Mouse (Mus musculus) stomach, embryonic 15.5 days (tissue): Measurements from ENCODE around the gene Phactr2. TPM values are rescaled to one million over a fixed set of nuclear protein-coding genes. Genes with fewer than 3 reads are reported as not detected.
"Not testable (repeated sequence)": the region's sequence is repeated elsewhere in the genome, so short reads cannot be mapped to it uniquely, and the experiment has no call there.

Experiments used
- ATAC-seq: fragments of 200-750 bp; cut with Nextera tagmentation; 2 replicates; pipeline ENCODE4 v1.8.0; 2017; ENCODE audit warnings: low read depth, moderate number of reproducible peaks, moderate TSS enrichment; ENCODE audit not compliant: insufficient read depth, low FRiP score
- H3K27ac ChIP-seq: fragments of 300-500 bp; sonication (generic); 2 replicates; pipeline ENCODE4 v1.5.1; 2015; ENCODE audit warnings: mild to moderate bottlenecking, inconsistent platforms
- H3K27me3 ChIP-seq: fragments of 300-500 bp; sonication (generic); replicated peaks from 2 replicates; pipeline ENCODE4 v1.6.1; 2015; ENCODE audit warnings: inconsistent platforms
- H3K36me3 ChIP-seq: fragments of 300-500 bp; sonication (generic); 2 replicates; pipeline ENCODE4 v1.6.1; 2015; ENCODE audit warnings: inconsistent platforms
- H3K4me1 ChIP-seq: fragments of 300-500 bp; sonication (generic); 2 replicates; pipeline ENCODE4 v1.6.1; 2015; ENCODE audit warnings: inconsistent platforms
- H3K4me2 ChIP-seq: fragments of 300-500 bp; sonication (generic); 2 replicates; pipeline ENCODE4 v1.6.1; 2015; ENCODE audit warnings: mild to moderate bottlenecking, inconsistent platforms
- H3K4me3 ChIP-seq: fragments of 300-500 bp; sonication (generic); replicated peaks from 2 replicates; pipeline ENCODE4 v1.5.1; 2015; ENCODE audit warnings: inconsistent platforms
- H3K9ac ChIP-seq: fragments of 300-500 bp; sonication (generic); 2 replicates; pipeline ENCODE4 v1.6.1; 2015; ENCODE audit warnings: inconsistent platforms
- H3K9me3 ChIP-seq: fragments of 300-500 bp; sonication (generic); 2 replicates; pipeline ENCODE4 v1.6.1; 2016; ENCODE audit warnings: inconsistent platforms
- WGBS: fragments of 180-500 bp; shearing (Covaris S2); methylation state at CpG from one replicate; pipeline ENCODE4 v1.1.7; 2015; 5-methylcytosine and 5-hydroxymethylcytosine counted together
- polyA plus RNA-seq: library from polyadenylated mRNA; unstranded; fragments of >200 nt; fragmentation: Nextera tagmentation; extraction: Ambion mirVana; gene quantifications from 2 replicates; pipeline ENCODE4 v1.2.1, GENCODE M21; 2015

Phactr2 gene
- 29.4 and 31.1 TPM in 2 replicates for polyA plus RNA-seq

GRCm38 (mm10) chr10:13473833-13474567 is at the start of gene Phactr2:
Phactr2 (minus strand) TSS chr10:13474412.
- H3K9me3 ChIP-seq, result no peaks in the 10 kb centered on the region
- H3K27ac ChIP-seq, result 0 out of 2 replicates have a peak within 1 kb of the TSS, but pooled peaks have one; percentile 21
- peak within 1 kb of the TSS; percentile 98 for H3K4me2 ChIP-seq
- peak; percentile 84 for ATAC-seq
- H3K27me3 ChIP-seq, result 0 out of 2 replicates have a peak, but pooled peaks cover 5% of the 10 kb centered on the region
- H3K4me1 ChIP-seq, result peaks cover 9% of the 10 kb centered on the region
- under 1% methylated on average over 69 of the region's 71 CpGs for whole genome bisulfite sequencing
- H3K36me3 ChIP-seq, result no peaks in the 10 kb centered on the region
- peak within 1 kb of the TSS; percentile 67 for H3K4me3 ChIP-seq
- peak within 1 kb of the TSS; percentile 66 for H3K9ac ChIP-seq

- Histone ChIP-seq H3K9me3 (no peaks in the 10 kb centered on the region), H3K27me3 (no peaks in the 10 kb centered on the region), H3K9ac (no peak overlapping the region), H3K4me1 (no peaks in the 10 kb centered on the region), H3K36me3 (0 out of 2 replicates have a peak, but pooled peaks cover 2% of the 10 kb centered on the region), H3K4me3 (no peak overlapping the region), H3K27ac (no peak overlapping the region), H3K4me2 (no peak overlapping the region)
- ATAC-seq, result no peak
- 62% methylated on average over 4 of the region's 4 CpGs for WGBS
Observed at GRCm38 (mm10) chr10:13521857-13522256, 47.6 kb upstream of the Phactr2 start.

GRCm38 (mm10) chr10:13502371-13502770 is 28.2 kb upstream of the Phactr2 start:
- Histone ChIP-seq H3K9me3 (no peaks in the 10 kb centered on the region), H3K4me3 (no peak overlapping the region), H3K27ac (no peak overlapping the region), H3K4me1 (no peaks in the 10 kb centered on the region; the same call in 1 of the 2 replicates), H3K27me3 (no peaks in the 10 kb centered on the region), H3K36me3 (0 out of 2 replicates have a peak, but pooled peaks cover 11% of the 10 kb centered on the region), H3K9ac (no peak overlapping the region), H3K4me2 (peak overlapping the region; percentile 80; the same call in 1 of the 2 replicates)
- ATAC-seq, result peak; percentile 59; the same call in 1 of the 2 replicates
- 81% methylated on average over 8 of the region's 8 CpGs for WGBS

- 0 out of 2 replicates have a peak, but pooled peaks cover 11% of the 10 kb centered on the region for H3K36me3 ChIP-seq
- H3K27me3 ChIP-seq, ATAC-seq, H3K27ac ChIP-seq, H3K9me3 ChIP-seq, H3K4me1 ChIP-seq: not testable (repeated sequence)
- H3K9ac ChIP-seq, result peak overlapping the region; percentile 42; the same call in 1 of the 2 replicates
- 48% methylated on average over 4 of the region's 4 CpGs for WGBS
- H3K4me3 ChIP-seq, result peak overlapping the region; percentile 61
- peak overlapping the region; percentile 80 for H3K4me2 ChIP-seq
Observed at GRCm38 (mm10) chr10:13501533-13501932, 27.3 kb upstream of the Phactr2 start.

- H3K9ac ChIP-seq, result peak overlapping the region; percentile 42
- H3K27ac ChIP-seq, result peak overlapping the region; percentile 51
- H3K4me3 ChIP-seq, result peak overlapping the region; percentile 61
- peak; percentile 94 for ATAC-seq
- WGBS, result 1% methylated on average over 30 of the region's 30 CpGs
- H3K4me2 ChIP-seq, result peak overlapping the region; percentile 80
- no peaks in the 10 kb centered on the region; the same call in 1 of the 2 replicates for H3K4me1 ChIP-seq
- 0 out of 2 replicates have a peak, but pooled peaks cover 11% of the 10 kb centered on the region for H3K36me3 ChIP-seq
- no peaks in the 10 kb centered on the region for H3K9me3 ChIP-seq
- H3K27me3 ChIP-seq, result no peaks in the 10 kb centered on the region
Observed at GRCm38 (mm10) chr10:13500938-13501496, 26.8 kb upstream of the Phactr2 start.

- Histone ChIP-seq H3K36me3 (0 out of 2 replicates have a peak, but pooled peaks cover 10% of the 10 kb centered on the region), H3K27ac (peak overlapping the region; percentile 51), H3K27me3 (no peaks in the 10 kb centered on the region), H3K9ac (peak overlapping the region; percentile 42; the same call in 1 of the 2 replicates), H3K4me2 (peak overlapping the region; percentile 80), H3K4me3 (peak overlapping the region; percentile 61), H3K9me3 (no peaks in the 10 kb centered on the region), H3K4me1 (no peaks in the 10 kb centered on the region; the same call in 1 of the 2 replicates)
- 41% methylated on average over 9 of the region's 9 CpGs for WGBS
- no peak for ATAC-seq
Observed at GRCm38 (mm10) chr10:13500473-13500872, 26.3 kb upstream of the Phactr2 start.

GRCm38 (mm10) chr10:13499331-13499730 is 25.1 kb upstream of the Phactr2 start, which contains the start of gene Fuca2:
Fuca2 (plus strand) TSS chr10:13499540.
- no peaks in the 10 kb centered on the region for H3K27me3 ChIP-seq
- 81% methylated on average over 2 of the region's 2 CpGs for WGBS
- 0 out of 2 replicates have a peak, but pooled peaks cover 3% of the 10 kb centered on the region for H3K36me3 ChIP-seq
- no peaks in the 10 kb centered on the region for H3K9me3 ChIP-seq
- no peaks in the 10 kb centered on the region; the same call in 1 of the 2 replicates for H3K4me1 ChIP-seq
- no peak for ATAC-seq
- no peak within 1 kb of the TSS; the same call in 1 of the 2 replicates for H3K4me3 ChIP-seq
- no peak within 1 kb of the TSS for H3K9ac ChIP-seq
- no peak within 1 kb of the TSS for H3K4me2 ChIP-seq
- no peak within 1 kb of the TSS for H3K27ac ChIP-seq

GRCm38 (mm10) chr10:13496315-13496714 is 22.1 kb upstream of the Phactr2 start:
- H3K4me2 ChIP-seq, result no peak overlapping the region
- no peak for ATAC-seq
- H3K27me3 ChIP-seq, result no peaks in the 10 kb centered on the region
- no peak overlapping the region for H3K9ac ChIP-seq
- no peak overlapping the region for H3K27ac ChIP-seq
- no peaks in the 10 kb centered on the region; the same call in 1 of the 2 replicates for H3K4me1 ChIP-seq
- no peaks in the 10 kb centered on the region for H3K36me3 ChIP-seq
- 82% methylated on average over 3 of the region's 3 CpGs for WGBS
- H3K9me3 ChIP-seq, result no peaks in the 10 kb centered on the region
- no peak overlapping the region for H3K4me3 ChIP-seq

- H3K36me3 ChIP-seq, result no peaks in the 10 kb centered on the region
- H3K9me3 ChIP-seq, result no peaks in the 10 kb centered on the region
- no peak overlapping the region for H3K9ac ChIP-seq
- H3K4me2 ChIP-seq, result no peak overlapping the region
- WGBS, result 89% methylated on average over 9 of the region's 9 CpGs
- no peak overlapping the region for H3K27ac ChIP-seq
- H3K4me1 ChIP-seq, result no peaks in the 10 kb centered on the region
- H3K27me3 ChIP-seq, result no peaks in the 10 kb centered on the region
- no peak for ATAC-seq
- H3K4me3 ChIP-seq, result no peak overlapping the region
Observed at GRCm38 (mm10) chr10:13493978-13494686, 19.9 kb upstream of the Phactr2 start.

GRCm38 (mm10) chr10:13489671-13490070 is 15.5 kb upstream of the Phactr2 start:
- no peak overlapping the region for H3K4me2 ChIP-seq
- H3K27me3 ChIP-seq, result no peaks in the 10 kb centered on the region
- no peak for ATAC-seq
- no peaks in the 10 kb centered on the region for H3K36me3 ChIP-seq
- WGBS, result 72% methylated on average over 6 of the region's 6 CpGs
- H3K4me3 ChIP-seq, result no peak overlapping the region
- H3K9me3 ChIP-seq, result no peaks in the 10 kb centered on the region
- H3K27ac ChIP-seq, result no peak overlapping the region
- no peaks in the 10 kb centered on the region for H3K4me1 ChIP-seq
- H3K9ac ChIP-seq, result no peak overlapping the region

- no peaks in the 10 kb centered on the region for H3K27me3 ChIP-seq
- no peak for ATAC-seq
- H3K4me2 ChIP-seq, result no peak overlapping the region
- 63% methylated on average over 4 of the region's 4 CpGs for WGBS
- no peaks in the 10 kb centered on the region for H3K9me3 ChIP-seq
- H3K4me3 ChIP-seq, result no peak overlapping the region
- no peaks in the 10 kb centered on the region for H3K36me3 ChIP-seq
- H3K27ac ChIP-seq, result no peak overlapping the region
- H3K4me1 ChIP-seq, result no peaks in the 10 kb centered on the region
- no peak overlapping the region for H3K9ac ChIP-seq
Observed at GRCm38 (mm10) chr10:13485958-13486357, 11.7 kb upstream of the Phactr2 start.
